Mouse (Mus musculus): Measurements from ENCODE around the gene Phlpp1. TPM values are rescaled to one million over a fixed set of nuclear protein-coding genes. Genes with fewer than 3 reads are reported as not detected.

Phlpp1 gene
- polyA plus RNA-seq, 1 experiment from 2014 or later: 8.3 TPM

DNA sequence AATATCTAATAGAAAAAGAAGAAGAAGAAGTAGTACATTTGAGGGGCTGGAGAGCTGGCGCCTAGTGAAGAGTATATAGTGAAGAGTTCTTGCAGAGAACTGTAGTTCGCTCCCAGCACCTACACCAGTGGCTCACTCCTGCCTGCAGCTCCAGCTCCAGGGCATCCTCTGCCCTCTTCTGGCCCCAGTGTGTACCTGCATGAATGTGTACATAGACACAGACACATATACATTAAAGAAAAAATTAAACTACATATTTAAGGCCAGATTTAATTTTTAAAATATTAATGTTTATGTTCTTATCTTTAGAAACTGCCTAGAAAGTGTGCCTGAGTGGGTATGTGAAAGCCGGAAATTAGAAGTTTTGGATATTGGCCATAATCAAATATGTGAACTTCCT is 175.2 kb downstream of the Phlpp1 start:
- WGBS: 96% methylated on average over 3 of the region's 3 CpGs
- H3K4me1 ChIP-seq (ENCODE audit: control insufficient read depth, insufficient read depth, low read length): no peaks in the 10 kb centered on the region

DNA sequence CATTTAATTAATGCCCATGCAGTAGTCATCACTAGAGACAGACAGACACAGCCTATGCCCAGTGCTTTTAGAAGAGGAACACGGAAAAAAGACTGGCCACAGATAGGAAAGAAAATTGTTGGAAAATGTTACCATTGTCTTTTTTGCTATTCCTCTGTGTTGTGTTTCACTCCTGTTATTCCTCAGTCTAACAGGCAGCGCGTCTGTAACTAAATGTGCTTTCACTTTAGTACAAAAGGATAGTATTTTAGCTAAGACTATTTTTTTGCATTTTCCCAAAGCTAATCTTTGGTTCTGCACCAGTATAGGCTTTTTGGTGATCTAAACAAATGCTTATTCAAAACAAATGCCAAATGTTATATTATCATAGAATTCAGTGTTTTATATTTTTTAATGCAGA is 177.6 kb downstream of the Phlpp1 start:
- no peak overlapping the region for H3K27ac ChIP-seq (ENCODE audit: low read depth, low read length)
- H3K36me3 ChIP-seq (ENCODE audit: control insufficient read depth, insufficient read depth, low read length): peaks cover 5% of the 10 kb centered on the region; the same call in 1 of the 2 replicates
- no peak for ATAC-seq
- H3K4me1 ChIP-seq (ENCODE audit: control insufficient read depth, insufficient read depth, low read length): no peaks in the 10 kb centered on the region
- no peaks in the 10 kb centered on the region for H3K27me3 ChIP-seq (replicated peaks; ENCODE audit: control insufficient read depth, insufficient read depth, low read length)
- no peak overlapping the region for H3K9ac ChIP-seq (ENCODE audit: low read length)
- WGBS: 81% methylated on average over 3 of the region's 3 CpGs
- no peak overlapping the region for H3K4me2 ChIP-seq (ENCODE audit: low read length)
- no peaks in the 10 kb centered on the region for H3K9me3 ChIP-seq (replicated peaks; ENCODE audit: control insufficient read depth, low read length)
- no peak overlapping the region for H3K4me3 ChIP-seq (ENCODE audit: low read depth, low read length)
- DNase-seq (ENCODE audit: low spot score): no peak

More for the DNA sequence above, 175.2 kb downstream of the Phlpp1 start:
- no peaks in the 10 kb centered on the region for H3K9me3 ChIP-seq (replicated peaks; ENCODE audit: control insufficient read depth, low read length)
- H3K27me3 ChIP-seq (replicated peaks; ENCODE audit: control insufficient read depth, insufficient read depth, low read length): no peaks in the 10 kb centered on the region
- DNase-seq (ENCODE audit: low spot score) (no peak), ATAC-seq (no peak)
- no peak overlapping the region for H3K4me3 ChIP-seq (ENCODE audit: low read depth, low read length)
- peaks cover 20% of the 10 kb centered on the region; the same call in 1 of the 2 replicates for H3K36me3 ChIP-seq (ENCODE audit: control insufficient read depth, insufficient read depth, low read length)
- H3K4me2 ChIP-seq (ENCODE audit: low read length): no peak overlapping the region
- no peak overlapping the region for H3K27ac ChIP-seq (ENCODE audit: low read depth, low read length)
- no peak overlapping the region for H3K9ac ChIP-seq (ENCODE audit: low read length)

DNA sequence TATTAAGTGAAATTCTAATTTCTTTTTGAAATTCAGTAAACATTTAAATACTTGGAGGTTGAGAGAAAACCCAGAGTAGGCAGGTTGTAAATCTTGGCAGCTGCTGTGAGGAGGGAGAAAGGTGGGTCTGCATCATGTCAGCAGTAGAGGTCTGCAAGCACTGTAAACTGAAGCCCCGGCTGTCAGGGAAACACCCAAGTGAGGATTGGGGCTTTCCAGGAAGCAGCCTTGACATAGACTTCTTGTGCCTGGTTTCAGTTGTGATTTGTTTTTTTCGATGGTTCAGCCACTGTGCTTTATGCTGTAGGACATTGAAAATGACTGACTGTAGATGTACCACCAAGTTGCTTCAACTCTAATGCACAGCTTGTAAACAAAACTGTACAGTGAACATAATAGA is 180.0 kb downstream of the Phlpp1 start:
- Histone ChIP-seq H3K9me3 (replicated peaks; ENCODE audit: control insufficient read depth, low read length) (no peaks in the 10 kb centered on the region), H3K36me3 (ENCODE audit: control insufficient read depth, insufficient read depth, low read length) (peaks cover 5% of the 10 kb centered on the region; the same call in 1 of the 2 replicates), H3K4me3 (ENCODE audit: low read depth, low read length) (no peak overlapping the region), H3K27me3 (replicated peaks; ENCODE audit: control insufficient read depth, insufficient read depth, low read length) (no peaks in the 10 kb centered on the region), H3K4me2 (ENCODE audit: low read length) (no peak overlapping the region), H3K9ac (ENCODE audit: low read length) (no peak overlapping the region), H3K27ac (ENCODE audit: low read depth, low read length) (no peak overlapping the region), H3K4me1 (ENCODE audit: control insufficient read depth, insufficient read depth, low read length) (no peaks in the 10 kb centered on the region)
- DNase-seq (ENCODE audit: low spot score) (no peak), ATAC-seq (no peak)
- WGBS: 84% methylated on average over 2 of the region's 2 CpGs

DNA sequence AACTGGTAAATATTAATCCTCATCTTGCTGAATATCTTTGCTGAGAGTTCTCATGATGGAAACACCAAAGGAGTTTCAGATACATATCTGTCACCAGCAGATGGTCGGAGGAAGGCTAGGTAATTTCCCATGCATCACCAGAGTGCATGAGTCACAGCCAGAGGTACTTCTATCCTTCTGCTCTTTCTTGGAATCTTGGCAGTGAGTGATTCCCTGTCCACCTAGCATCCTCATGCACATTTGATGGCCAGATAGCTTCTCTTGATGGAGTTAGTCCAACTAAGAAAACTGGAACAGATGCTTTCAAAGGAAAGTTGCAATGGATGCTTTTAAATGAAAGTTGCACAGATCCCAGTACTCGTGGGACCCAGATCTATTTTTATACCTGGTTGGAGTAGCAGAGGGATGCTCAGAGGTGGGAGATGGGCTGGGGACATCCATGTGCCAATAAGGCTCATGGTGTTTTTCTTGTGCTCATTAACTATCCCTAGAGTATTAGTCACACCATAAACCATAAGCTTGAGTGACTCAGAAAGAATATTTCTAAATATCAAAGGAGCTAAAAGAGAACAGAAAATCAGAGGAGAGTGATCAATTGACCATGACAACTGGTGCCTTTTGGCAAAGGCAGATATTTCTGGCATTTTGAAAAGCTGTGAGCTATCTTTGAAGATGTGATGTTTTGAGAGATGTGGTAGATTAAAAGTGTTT is 181.4 kb downstream of the Phlpp1 start:
- peaks cover 4% of the 10 kb centered on the region for H3K36me3 ChIP-seq (ENCODE audit: control insufficient read depth, insufficient read depth, low read length)
- no peak overlapping the region for H3K9ac ChIP-seq (ENCODE audit: low read length)
- H3K4me3 ChIP-seq (ENCODE audit: low read depth, low read length): no peak overlapping the region
- H3K27me3 ChIP-seq (replicated peaks; ENCODE audit: control insufficient read depth, insufficient read depth, low read length): no peaks in the 10 kb centered on the region
- H3K4me1 ChIP-seq (ENCODE audit: control insufficient read depth, insufficient read depth, low read length): no peaks in the 10 kb centered on the region
- no peaks in the 10 kb centered on the region for H3K9me3 ChIP-seq (replicated peaks; ENCODE audit: control insufficient read depth, low read length)
- no peak overlapping the region for H3K27ac ChIP-seq (ENCODE audit: low read depth, low read length)
- H3K4me2 ChIP-seq (ENCODE audit: low read length): no peak overlapping the region
- 87% methylated on average over 2 of the region's 2 CpGs for WGBS
- ATAC-seq (no peak), DNase-seq (ENCODE audit: low spot score) (no peak)

DNA sequence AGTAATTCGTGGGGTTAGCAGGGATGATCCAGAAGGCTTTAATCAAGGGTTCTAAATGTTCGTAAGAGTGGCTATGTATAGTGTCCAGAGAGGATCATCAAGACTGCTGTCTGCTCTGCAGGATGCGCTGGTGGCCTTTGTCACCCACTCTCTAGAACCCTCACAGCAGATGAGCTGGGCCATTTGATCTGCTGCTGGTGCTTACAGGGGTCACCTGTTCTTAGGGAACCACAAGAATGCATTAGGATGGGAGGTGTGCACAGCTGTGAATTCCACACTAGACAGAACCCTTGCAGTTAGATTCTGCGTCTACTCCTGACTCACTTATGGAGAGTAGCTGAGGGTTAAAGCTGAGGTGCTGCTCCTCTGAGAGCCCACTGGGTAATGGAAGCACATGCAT is 182.4 kb downstream of the Phlpp1 start:
- Histone ChIP-seq H3K27ac (ENCODE audit: low read depth, low read length) (no peak overlapping the region), H3K27me3 (replicated peaks; ENCODE audit: control insufficient read depth, insufficient read depth, low read length) (no peaks in the 10 kb centered on the region), H3K9me3 (replicated peaks; ENCODE audit: control insufficient read depth, low read length) (no peaks in the 10 kb centered on the region), H3K36me3 (ENCODE audit: control insufficient read depth, insufficient read depth, low read length) (peaks cover 6% of the 10 kb centered on the region), H3K4me2 (ENCODE audit: low read length) (no peak overlapping the region), H3K4me1 (ENCODE audit: control insufficient read depth, insufficient read depth, low read length) (no peaks in the 10 kb centered on the region), H3K4me3 (ENCODE audit: low read depth, low read length) (no peak overlapping the region), H3K9ac (ENCODE audit: low read length) (no peak overlapping the region)
- DNase-seq (ENCODE audit: low spot score) (no peak), ATAC-seq (no peak)
- WGBS: 90% methylated on average over 4 of the region's 4 CpGs

DNA sequence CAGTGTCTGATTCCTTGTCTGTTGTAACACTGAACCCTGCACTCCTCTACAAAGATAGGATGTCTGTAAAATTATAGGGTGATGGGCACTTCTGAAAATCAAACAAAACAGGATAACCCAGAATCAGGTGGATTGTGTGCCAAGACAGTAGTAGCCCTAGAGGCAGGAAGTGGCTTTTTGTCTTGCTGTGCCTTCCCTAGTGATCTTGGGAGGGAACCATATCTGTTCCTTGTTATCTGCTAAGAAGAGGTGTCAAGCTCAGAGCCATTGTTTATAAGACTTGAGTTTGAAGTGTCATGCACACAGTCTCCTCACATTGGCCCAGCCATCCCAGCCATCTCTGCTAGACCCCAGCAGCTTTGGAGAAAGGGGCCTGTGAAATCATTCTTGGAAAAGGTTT is 187.9 kb downstream of the Phlpp1 start:
- H3K36me3 ChIP-seq (ENCODE audit: control insufficient read depth, insufficient read depth, low read length): peaks cover 7% of the 10 kb centered on the region
- no peaks in the 10 kb centered on the region for H3K9me3 ChIP-seq (replicated peaks; ENCODE audit: control insufficient read depth, low read length)
- H3K4me1 ChIP-seq (ENCODE audit: control insufficient read depth, insufficient read depth, low read length): no peaks in the 10 kb centered on the region
- no peak for ATAC-seq
- H3K27ac ChIP-seq (ENCODE audit: low read depth, low read length): no peak overlapping the region
- H3K4me3 ChIP-seq (ENCODE audit: low read depth, low read length): no peak overlapping the region
- no peak overlapping the region for H3K9ac ChIP-seq (ENCODE audit: low read length)
- DNase-seq (ENCODE audit: low spot score): no peak
- no peaks in the 10 kb centered on the region for H3K27me3 ChIP-seq (replicated peaks; ENCODE audit: control insufficient read depth, insufficient read depth, low read length)
- no peak overlapping the region for H3K4me2 ChIP-seq (ENCODE audit: low read length)

DNA sequence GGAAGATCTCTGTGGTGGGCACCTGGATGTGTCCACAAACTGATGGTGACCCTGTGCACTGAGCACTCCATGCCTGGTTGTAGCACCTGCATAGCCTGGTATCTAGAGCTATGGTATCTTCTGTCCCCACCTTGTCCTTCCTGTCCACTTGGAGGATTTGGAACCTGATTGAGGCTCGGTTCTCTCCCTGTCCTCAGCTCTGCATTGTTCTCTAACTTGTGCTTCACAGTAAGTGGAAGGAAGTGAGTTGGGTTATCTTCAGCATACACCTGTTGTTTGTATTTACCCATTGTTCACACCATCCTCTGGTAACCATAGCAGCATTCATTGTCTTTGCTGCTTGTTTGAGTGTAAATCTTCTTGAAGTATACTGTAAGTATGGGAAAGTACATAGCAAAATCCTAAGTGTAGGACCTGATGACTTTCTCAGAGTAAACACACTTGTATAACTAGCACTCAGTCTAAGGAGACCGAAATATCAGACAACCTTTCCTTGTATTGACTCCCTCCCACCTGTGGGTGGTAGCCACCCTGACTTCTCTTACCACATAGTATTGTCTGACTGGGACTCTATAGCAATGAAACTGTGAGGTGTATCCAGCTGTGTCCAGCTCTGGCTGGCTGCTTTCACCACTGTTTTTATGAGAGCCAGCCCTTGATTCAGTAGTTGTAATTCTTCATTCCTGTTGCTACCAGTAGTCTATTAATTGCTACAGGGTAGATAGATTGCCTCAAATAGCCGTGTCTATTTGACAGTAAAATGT is 191.5 kb downstream of the Phlpp1 start:
- no peak overlapping the region for H3K4me2 ChIP-seq (ENCODE audit: low read length)
- WGBS: 92% methylated on average over 3 of the region's 3 CpGs
- H3K27me3 ChIP-seq (replicated peaks; ENCODE audit: control insufficient read depth, insufficient read depth, low read length): no peaks in the 10 kb centered on the region
- peaks cover 12% of the 10 kb centered on the region for H3K36me3 ChIP-seq (ENCODE audit: control insufficient read depth, insufficient read depth, low read length)
- no peak overlapping the region for H3K9ac ChIP-seq (ENCODE audit: low read length)
- H3K4me3 ChIP-seq (ENCODE audit: low read depth, low read length): no peak overlapping the region
- H3K4me1 ChIP-seq (ENCODE audit: control insufficient read depth, insufficient read depth, low read length): no peaks in the 10 kb centered on the region
- H3K27ac ChIP-seq (ENCODE audit: low read depth, low read length): no peak overlapping the region
- no peaks in the 10 kb centered on the region for H3K9me3 ChIP-seq (replicated peaks; ENCODE audit: control insufficient read depth, low read length)
- no peak for DNase-seq (ENCODE audit: low spot score)
- ATAC-seq: no peak

DNA sequence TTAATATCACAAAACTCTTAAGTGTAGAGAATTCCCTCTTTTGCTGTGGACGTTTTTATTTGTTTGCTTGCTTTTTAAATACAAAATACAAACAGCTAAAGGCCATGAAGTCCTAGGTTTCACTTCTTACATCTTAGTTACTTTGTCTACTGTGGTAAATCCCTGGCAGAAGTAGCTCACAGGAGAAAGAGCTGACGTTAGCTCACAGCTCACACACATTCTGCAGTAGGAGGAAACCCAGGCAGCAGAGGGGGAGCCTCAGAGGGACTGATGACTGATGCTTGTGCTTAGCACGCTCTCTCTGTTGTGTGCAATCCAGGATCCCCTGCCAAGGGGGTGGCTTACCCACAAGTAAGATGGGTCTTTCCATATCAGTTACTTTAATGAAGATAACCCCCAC is 197.8 kb downstream of the Phlpp1 start:
- H3K9me3 ChIP-seq (replicated peaks; ENCODE audit: control insufficient read depth, low read length): no peaks in the 10 kb centered on the region
- no peak overlapping the region for H3K4me3 ChIP-seq (ENCODE audit: low read depth, low read length)
- H3K4me2 ChIP-seq (ENCODE audit: low read length): no peak overlapping the region
- peaks cover 19% of the 10 kb centered on the region for H3K36me3 ChIP-seq (ENCODE audit: control insufficient read depth, insufficient read depth, low read length)
- 82% methylated on average over 3 of the region's 3 CpGs for WGBS
- H3K4me1 ChIP-seq (ENCODE audit: control insufficient read depth, insufficient read depth, low read length): no peaks in the 10 kb centered on the region
- no peak for DNase-seq (ENCODE audit: low spot score)
- no peak overlapping the region for H3K27ac ChIP-seq (ENCODE audit: low read depth, low read length)
- no peak for ATAC-seq
- no peak overlapping the region for H3K9ac ChIP-seq (ENCODE audit: low read length)
- H3K27me3 ChIP-seq (replicated peaks; ENCODE audit: control insufficient read depth, insufficient read depth, low read length): no peaks in the 10 kb centered on the region

DNA sequence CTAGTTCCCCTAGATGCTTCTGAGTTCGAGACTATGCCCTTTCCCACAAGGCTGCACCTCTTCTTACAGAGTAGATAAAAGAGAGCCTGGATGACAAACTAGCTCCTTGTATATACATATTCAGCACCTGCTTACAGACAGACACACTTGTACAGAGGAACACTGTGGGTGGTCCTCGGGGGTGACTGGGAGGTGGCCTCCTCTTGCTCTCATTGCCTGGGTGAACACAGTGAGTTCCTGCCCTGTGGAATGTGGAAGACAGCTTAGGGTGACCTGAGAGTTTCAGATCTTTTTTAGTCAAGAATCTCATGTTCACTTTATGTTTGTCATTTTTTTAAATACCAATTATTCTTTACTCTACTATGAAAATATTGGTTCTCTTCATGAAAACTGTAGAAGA is 200.9 kb downstream of the Phlpp1 start:
- Histone ChIP-seq H3K4me2 (ENCODE audit: low read length) (no peak overlapping the region), H3K27ac (ENCODE audit: low read depth, low read length) (no peak overlapping the region), H3K9me3 (replicated peaks; ENCODE audit: control insufficient read depth, low read length) (no peaks in the 10 kb centered on the region), H3K4me1 (ENCODE audit: control insufficient read depth, insufficient read depth, low read length) (no peaks in the 10 kb centered on the region), H3K27me3 (replicated peaks; ENCODE audit: control insufficient read depth, insufficient read depth, low read length) (no peaks in the 10 kb centered on the region), H3K9ac (ENCODE audit: low read length) (no peak overlapping the region), H3K4me3 (ENCODE audit: low read depth, low read length) (no peak overlapping the region), H3K36me3 (ENCODE audit: control insufficient read depth, insufficient read depth, low read length) (peaks cover 16% of the 10 kb centered on the region)
- DNase-seq (ENCODE audit: low spot score): no peak
- 89% methylated on average over 2 of the region's 2 CpGs for WGBS
- no peak for ATAC-seq
